Mouse (Mus musculus) kidney, adult 2 months (tissue): Measurements from ENCODE around the gene Rsph6a. TPM values are rescaled to one million over a fixed set of nuclear protein-coding genes. Genes with fewer than 3 reads are reported as not detected.
A peak's percentile ranks its signal among the peaks of the same experiment; 100 is the strongest.

Experiments used
- DNase-seq: peaks from one replicate; pipeline ENCODE4 v3.0.0; 2021
- H3K27ac ChIP-seq: fragments of 200-500 bp; 2 replicates; pipeline ENCODE4 v1.5.1; 2012; ENCODE audit warnings: low read depth, low read length, control low read depth, inconsistent platforms; ENCODE audit not compliant: insufficient read depth
- H3K27me3 ChIP-seq: fragments of 200-500 bp; replicated peaks from 2 replicates; pipeline ENCODE4 v1.6.1; 2012; ENCODE audit warnings: mild to moderate bottlenecking, moderate library complexity, low read length, inconsistent platforms; ENCODE audit not compliant: control insufficient read depth, insufficient read depth
- H3K36me3 ChIP-seq: fragments of 200-500 bp; 2 replicates; pipeline ENCODE4 v1.6.1; 2012; ENCODE audit warnings: mild to moderate bottlenecking, moderate library complexity, low read length, inconsistent platforms; ENCODE audit not compliant: control insufficient read depth, insufficient read depth
- H3K4me1 ChIP-seq: fragments of 200-500 bp; 2 replicates; pipeline ENCODE4 v1.6.1; 2011; ENCODE audit warnings: low read length; ENCODE audit not compliant: control insufficient read depth, insufficient read depth
- H3K4me3 ChIP-seq: fragments of 200-500 bp; 2 replicates; pipeline ENCODE4 v1.5.1; 2011; ENCODE audit warnings: mild to moderate bottlenecking, low read depth, low read length, control low read depth; ENCODE audit not compliant: insufficient read depth
- CTCF ChIP-seq: fragments of 200-500 bp; conservative IDR thresholded peaks from 2 replicates; pipeline ENCODE4 v1.5.1; 2011; ENCODE audit warnings: low read depth, mild to moderate bottlenecking, control low read depth, low read length, moderate library complexity, mixed read lengths; ENCODE audit not compliant: insufficient read depth, insufficient read length
- POLR2A ChIP-seq: fragments of 200-500 bp; IDR thresholded peaks from one replicate; pipeline ENCODE4 v1.6.1; 2011; ENCODE audit warnings: low read depth, low read length, control low read depth
- WGBS: fragments of 180-500 bp; shearing (Covaris S2); methylation state at CpG from one replicate; pipeline ENCODE4 v1.1.7; 2018; 5-methylcytosine and 5-hydroxymethylcytosine counted together
- polyA plus RNA-seq: library from polyadenylated mRNA; depleted of rRNA; stranded (reverse); fragments of >200 nt; gene quantifications from 2 replicates; pipeline ENCODE4 v1.2.3, GENCODE M21; 2012

Rsph6a gene
- polyA plus RNA-seq, 1 experiment, result 0.05 TPM

DNA sequence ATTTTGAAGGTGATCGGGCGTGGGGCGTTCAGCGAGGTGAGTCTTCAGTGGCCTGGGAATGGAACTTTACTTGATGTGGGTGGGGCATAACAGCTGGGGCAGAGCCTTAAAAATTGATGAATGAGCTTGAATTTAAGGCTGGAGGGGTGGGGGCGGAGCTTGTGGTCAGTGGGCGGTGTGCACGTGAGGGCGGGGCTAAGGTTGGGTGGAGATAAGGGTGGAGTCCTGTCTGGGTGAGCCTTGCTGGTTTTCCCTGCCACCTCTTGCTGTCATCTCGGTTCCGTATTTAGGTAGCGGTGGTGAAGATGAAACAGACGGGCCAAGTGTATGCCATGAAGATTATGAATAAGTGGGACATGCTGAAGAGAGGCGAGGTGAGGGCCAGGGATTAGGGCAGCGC lies 31.6 kb downstream of the Rsph6a start:
- H3K4me1 ChIP-seq, result peaks cover 4% of the 10 kb centered on the region; the same call in 1 of the 2 replicates
- H3K27ac ChIP-seq, result no peak overlapping the region
- H3K4me3 ChIP-seq, result peak overlapping the region; percentile 1; the same call in 1 of the 2 replicates
- H3K36me3 ChIP-seq, result no peaks in the 10 kb centered on the region
- no peaks in the 10 kb centered on the region for H3K27me3 ChIP-seq
- peak; percentile 67 for DNase-seq
- WGBS, result 17% methylated on average over 14 of the region's 14 CpGs
- no peak for TF ChIP-seq POLR2A
- TF ChIP-seq CTCF, result no peak

- WGBS, result 78% methylated on average over 18 of the region's 18 CpGs
- H3K27me3 ChIP-seq, result no peaks in the 10 kb centered on the region
- no peak for DNase-seq
- no peak overlapping the region for H3K27ac ChIP-seq
- no peak for TF ChIP-seq POLR2A
- TF ChIP-seq CTCF, result no peak
- H3K4me1 ChIP-seq, result peaks cover 4% of the 10 kb centered on the region; the same call in 1 of the 2 replicates
- H3K4me3 ChIP-seq, result no peak overlapping the region
- no peaks in the 10 kb centered on the region for H3K36me3 ChIP-seq
Measured at GRCm38 (mm10) chr7:19086760-19087159, 32.3 kb downstream of the Rsph6a start.

DNA sequence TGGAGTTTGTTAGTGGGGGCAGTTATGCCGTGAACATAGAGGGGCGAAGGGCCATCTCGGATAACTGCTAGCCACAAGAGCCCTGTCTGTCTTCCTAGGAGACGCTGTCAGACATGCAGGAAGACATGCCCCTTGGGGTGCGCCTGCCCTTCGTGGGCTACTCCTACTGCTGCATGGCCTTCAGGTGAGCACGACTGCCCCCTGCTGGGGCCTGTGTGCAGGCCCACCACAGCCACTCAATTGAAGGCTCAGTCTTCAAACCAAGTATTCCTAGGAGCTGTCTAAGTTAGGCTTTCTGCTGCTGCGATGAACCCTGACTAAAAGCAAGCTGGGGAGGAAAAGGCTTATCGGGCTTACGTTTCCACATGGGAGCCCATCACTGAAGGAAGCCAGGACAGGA lies 34.3 kb downstream of the Rsph6a start:
- TF ChIP-seq POLR2A (no peak), CTCF (peak; percentile 73)
- Histone ChIP-seq H3K4me1 (0 out of 2 replicates have a peak, but pooled peaks cover 4% of the 10 kb centered on the region), H3K4me3 (no peak overlapping the region), H3K27ac (no peak overlapping the region), H3K36me3 (no peaks in the 10 kb centered on the region), H3K27me3 (no peaks in the 10 kb centered on the region)
- peak; percentile 64 for DNase-seq
- 42% methylated on average over 10 of the region's 10 CpGs for WGBS

GRCm38 (mm10) chr7:19091913-19092312 lies 37.4 kb downstream of the Rsph6a start:
- no peak overlapping the region for H3K27ac ChIP-seq
- no peak for DNase-seq
- no peaks in the 10 kb centered on the region for H3K27me3 ChIP-seq
- H3K4me3 ChIP-seq, result no peak overlapping the region
- no peak for TF ChIP-seq CTCF
- no peak for TF ChIP-seq POLR2A
- no peaks in the 10 kb centered on the region for H3K36me3 ChIP-seq
- WGBS, result 74% methylated on average over 17 of the region's 17 CpGs
- no peaks in the 10 kb centered on the region for H3K4me1 ChIP-seq

GRCm38 (mm10) chr7:19092381-19093173 lies 38.1 kb downstream of the Rsph6a start:
- Histone ChIP-seq H3K36me3 (no peaks in the 10 kb centered on the region), H3K4me3 (peak overlapping the region; percentile 39), H3K27me3 (no peaks in the 10 kb centered on the region), H3K27ac (no peak overlapping the region), H3K4me1 (no peaks in the 10 kb centered on the region)
- peak; percentile 73 for DNase-seq
- WGBS, result 20% methylated on average over 38 of the region's 38 CpGs
- TF ChIP-seq CTCF (no peak), POLR2A (no peak)

- no peaks in the 10 kb centered on the region for H3K36me3 ChIP-seq
- H3K27me3 ChIP-seq, result no peaks in the 10 kb centered on the region
- H3K4me3 ChIP-seq, result peak overlapping the region; percentile 35
- TF ChIP-seq CTCF, result peak; percentile 81
- TF ChIP-seq POLR2A, result no peak
- H3K4me1 ChIP-seq, result no peaks in the 10 kb centered on the region
- WGBS, result under 1% methylated on average over 15 of the region's 15 CpGs
- peak; percentile 91 for DNase-seq
- peak overlapping the region; percentile 17; the same call in 1 of the 2 replicates for H3K27ac ChIP-seq
Measured at GRCm38 (mm10) chr7:19093174-19093521, 38.7 kb downstream of the Rsph6a start.

DNA sequence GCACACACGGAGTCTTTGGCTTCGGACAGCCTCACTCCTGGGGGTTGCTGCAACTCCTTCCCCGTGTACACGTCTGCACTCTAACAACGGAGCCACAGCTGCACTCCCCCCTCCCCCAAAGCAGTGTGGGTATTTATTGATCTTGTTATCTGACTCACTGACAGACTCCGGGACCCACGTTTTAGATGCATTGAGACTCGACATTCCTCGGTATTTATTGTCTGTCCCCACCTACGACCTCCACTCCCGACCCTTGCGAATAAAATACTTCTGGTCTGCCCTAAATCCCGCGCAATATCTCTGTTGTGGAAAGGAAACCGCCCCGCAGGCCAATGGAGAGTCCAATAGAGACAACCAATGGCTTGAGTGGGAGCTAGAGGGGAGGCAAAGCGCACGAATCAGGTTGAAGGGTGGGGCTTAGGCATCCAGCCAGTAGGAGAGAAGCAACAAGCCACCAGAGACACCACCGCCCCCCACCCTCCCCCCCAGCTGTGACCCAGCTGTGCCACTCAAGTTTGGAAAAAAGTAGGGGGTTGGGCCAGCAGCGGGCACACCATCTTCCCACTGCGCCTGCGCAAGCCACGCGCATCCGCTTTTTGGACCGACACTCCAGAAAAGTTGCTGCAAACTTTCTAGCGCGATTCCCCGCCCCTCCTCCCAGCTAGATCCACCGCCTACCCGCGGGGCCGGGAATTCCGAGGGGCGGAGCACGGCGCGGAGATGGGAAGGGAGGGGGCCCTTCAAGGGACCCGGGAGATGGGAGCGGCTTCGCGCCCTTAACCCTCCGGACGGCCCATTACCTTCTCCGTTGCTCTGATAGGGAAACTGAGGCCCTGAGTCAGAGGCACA lies 39.3 kb downstream of the Rsph6a start:
- H3K27me3 ChIP-seq, result no peaks in the 10 kb centered on the region
- under 1% methylated on average over 45 of the region's 45 CpGs for WGBS
- H3K36me3 ChIP-seq, result no peaks in the 10 kb centered on the region
- peak overlapping the region; percentile 95 for H3K27ac ChIP-seq
- H3K4me1 ChIP-seq, result no peaks in the 10 kb centered on the region
- peak; percentile 99 for DNase-seq
- H3K4me3 ChIP-seq, result peak overlapping the region; percentile 75
- TF ChIP-seq POLR2A (peak; percentile 69), CTCF (no peak)
